Mouse (Mus musculus): ENCODE results near the gene Tbx2.

Gene Tbx2

DNA sequence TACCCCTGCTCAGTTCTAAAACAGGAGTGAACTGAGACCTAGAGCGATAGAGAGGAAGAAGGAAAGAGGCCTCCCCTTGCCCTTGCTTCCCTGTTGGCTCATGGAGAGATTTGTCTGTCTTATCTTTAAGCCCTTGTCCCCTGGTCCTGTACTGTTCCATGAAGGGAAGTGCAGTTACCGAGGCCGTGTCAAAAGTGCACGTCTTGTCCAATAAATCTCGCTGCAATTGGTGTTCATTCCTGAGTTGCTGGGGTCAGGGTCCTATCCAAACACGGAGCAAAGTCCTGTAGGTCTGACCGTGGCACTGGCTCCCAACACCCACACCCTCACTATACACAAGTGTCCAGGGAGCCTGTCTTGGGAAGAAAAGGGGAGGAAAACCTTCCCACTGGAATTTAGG is 6.5 kb upstream of the Tbx2 start:
- DNase-seq (ENCODE audit: low read depth), result no peak

DNA sequence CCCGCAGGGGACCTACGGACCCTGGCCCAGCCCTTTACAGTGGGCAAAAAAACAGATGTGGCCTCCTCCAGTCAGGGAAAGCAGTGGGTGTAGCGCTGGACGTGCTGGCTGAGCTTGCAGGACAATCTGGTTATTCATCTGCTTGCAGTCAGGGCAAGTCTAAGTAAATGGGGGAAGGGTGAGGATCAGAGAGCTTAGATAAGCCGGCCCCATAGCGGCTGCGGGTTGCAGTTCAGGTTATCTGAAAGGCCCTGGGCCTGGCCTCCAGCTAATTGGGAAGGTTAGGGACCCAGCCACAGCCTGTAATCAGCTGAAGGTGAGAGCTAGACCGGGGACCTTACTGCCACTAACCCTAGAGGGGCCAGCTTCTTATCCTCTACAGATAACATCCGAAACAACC is 5.0 kb upstream of the Tbx2 start:
- no peak for DNase-seq (ENCODE audit: low read depth)

DNA sequence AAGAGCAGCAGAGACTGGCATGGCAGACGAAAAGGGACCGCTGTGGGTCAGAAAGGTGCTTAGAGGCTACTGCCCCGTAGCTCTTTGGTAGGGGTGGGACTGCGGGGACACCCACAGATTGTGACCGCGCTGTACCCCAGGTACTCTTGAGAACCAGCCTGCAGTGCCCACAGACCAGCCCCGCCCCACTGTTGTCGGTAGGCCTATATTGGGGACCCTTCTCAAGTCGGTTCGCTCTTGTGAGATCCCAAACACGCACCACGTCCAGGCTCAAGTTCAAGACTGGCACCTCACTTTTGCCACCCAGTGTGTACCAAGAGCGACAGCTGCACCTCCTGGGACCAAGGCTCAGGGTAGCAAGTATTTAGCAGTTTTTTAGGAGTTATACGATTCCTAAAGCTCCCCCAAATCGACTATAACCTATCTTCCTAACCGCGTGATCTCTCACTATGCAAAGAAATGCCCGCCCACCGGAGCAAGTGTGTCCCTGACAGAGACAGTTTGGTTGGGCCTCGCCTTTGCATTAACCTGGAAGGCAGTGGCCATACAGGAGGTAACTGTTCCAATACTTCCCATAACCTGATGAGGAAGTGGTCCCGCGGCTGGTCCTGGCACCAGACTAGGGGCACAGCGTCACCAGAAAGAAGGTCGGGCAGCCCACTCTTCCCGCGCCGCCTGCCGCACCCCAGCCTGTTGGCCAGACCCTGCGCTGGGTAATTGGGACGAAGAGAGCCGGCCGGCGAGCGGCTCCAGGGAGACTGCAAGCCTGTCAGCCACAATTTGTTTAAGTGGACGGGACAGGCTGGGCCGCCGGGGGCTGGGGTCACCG is 3.4 kb upstream of the Tbx2 start:
- DNase-seq (ENCODE audit: low read depth), result no peak

DNA sequence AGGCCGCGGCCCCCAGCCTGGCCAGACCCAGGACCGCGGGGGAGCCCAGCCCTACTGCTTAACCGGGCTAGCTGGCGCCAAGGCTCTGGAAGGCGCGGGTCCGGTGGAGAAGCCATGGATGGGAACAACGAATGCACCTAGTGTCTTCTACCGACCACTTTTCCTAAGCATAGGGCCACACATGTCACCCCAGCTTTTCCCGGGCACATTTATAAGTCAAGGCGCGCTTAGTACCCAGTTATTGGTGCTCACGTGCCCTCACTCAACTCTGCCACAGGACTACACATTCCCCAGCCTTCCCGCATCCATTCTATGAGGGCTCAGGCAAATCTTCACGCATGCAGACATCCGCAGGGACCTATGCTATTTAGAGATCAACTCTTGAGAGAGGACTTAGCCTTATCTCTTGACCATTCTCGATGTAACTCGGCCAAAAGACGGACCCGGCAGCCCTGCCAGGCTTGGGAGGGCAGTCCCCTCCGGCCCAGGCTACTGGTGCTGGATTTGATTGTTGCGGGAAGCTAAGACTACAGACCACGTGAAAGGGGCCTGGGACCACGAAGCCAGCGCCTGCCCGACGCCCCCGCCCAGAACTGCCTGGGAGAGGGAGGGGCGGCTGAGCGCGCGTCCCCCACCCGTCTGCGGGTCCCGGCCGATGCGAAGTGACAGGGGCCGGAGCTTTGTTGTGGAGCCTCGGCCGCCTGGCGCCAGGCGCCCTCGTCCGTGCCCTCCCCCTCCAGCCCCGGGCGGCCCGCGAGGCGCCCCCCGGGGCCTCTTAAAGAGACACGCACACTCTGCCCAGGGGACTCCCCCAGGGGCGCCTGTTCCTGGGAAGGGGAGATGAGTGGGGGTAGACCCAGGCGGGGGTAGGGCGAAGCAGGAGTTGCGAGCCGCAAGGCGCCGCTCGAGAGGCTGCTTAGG is 2.6 kb upstream of the Tbx2 start:
- no peak for DNase-seq (ENCODE audit: low read depth)

DNA sequence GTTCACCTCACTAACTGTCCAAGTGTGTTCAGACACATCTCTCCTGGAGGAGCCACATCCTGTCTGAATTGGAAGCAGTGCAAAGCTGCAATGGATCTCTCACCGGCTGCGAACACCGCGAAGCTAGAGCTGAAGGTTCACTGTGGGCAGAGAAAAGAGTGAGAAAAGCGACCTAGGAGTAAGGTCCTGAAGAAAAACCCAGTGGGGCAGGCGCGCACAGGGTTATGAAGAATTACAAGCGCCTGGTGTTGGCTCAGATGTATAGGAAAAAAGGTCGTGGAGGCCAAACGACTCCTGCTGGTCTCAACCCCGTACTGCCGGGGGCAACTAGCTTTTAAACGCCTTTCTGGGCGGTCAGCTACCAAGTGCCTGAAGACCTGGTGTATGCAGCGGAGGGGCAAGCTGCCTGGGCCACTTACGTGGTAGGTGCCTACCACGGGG is 1.4 kb upstream of the Tbx2 start:
- DNase-seq (ENCODE audit: low read depth), result no peak

DNA sequence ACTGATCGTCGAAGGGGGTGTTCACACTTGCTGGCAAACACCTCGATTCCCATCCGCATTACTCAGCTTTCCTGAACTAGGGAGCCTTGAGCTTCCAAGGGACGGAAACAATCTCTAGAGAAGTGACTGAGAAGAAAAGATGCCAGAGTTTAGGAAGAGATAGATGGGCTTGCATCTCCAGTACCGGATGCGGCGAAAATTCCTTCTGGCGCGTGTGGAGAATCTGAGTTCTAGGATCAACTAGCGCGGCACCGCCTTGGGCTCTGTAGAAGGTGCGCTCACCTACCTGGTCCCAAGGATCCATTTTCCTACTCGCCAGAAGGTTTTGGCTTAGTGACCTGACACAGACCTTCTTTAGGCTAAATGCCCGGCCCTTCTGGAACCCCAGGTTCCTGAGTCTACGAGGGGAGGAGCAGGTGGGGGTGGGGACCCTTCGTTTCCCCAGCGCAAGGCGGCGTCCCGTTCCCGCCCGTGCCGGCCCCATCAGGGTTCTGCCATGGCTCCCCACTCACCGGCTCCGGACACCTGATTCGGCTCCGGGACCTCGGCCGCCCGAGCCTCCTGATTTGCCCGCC is 608 bp upstream of the Tbx2 start:
- DNase-seq (ENCODE audit: low read depth), result no peak

DNA sequence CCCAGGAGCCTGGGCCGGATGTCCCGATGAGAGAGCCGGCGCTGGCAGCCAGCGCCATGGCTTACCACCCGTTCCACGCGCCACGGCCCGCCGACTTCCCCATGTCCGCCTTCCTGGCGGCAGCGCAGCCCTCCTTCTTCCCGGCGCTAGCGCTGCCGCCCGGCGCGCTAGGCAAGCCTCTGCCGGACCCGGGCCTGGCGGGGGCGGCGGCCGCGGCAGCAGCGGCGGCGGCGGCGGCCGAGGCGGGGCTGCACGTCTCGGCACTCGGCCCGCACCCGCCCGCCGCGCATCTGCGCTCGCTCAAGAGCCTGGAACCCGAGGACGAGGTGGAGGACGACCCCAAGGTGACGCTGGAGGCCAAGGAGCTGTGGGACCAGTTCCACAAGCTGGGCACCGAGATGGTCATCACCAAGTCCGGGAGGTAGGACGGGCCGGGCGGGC is 750 bp downstream of the Tbx2 start:
- DNase-seq (ENCODE audit: low read depth), result no peak

DNA sequence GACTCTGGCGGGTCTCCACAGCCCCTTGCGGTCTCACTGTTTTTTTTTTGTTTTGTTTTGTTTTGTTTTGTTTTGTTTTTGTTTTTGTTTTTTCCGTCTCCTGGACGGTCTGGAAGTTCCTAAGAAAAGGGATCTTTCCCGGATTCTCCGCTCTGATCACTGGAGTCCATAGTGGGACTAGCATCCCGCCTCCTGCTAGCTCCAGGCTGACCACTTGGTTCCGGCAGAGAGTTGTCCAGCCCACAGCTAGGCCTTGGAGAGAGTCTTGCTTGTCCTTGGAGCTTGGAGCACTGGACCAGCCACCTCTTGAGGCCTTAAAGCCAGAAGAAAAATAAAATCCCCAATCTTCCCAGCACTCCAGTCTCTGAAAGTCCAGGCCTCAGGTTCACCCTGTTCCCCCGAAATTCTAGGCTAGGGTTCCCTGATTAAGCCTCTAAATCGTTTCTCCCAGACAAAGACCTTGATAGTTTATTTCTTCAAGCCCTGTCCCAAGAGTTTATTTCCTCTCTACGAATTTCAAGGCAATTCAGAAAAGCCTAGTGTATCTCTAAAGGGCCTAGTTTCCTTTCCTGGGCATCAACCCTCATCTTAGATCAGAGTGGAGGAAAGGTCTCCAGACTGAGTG is 1.5 kb downstream of the Tbx2 start:
- no peak for DNase-seq (ENCODE audit: low read depth)

DNA sequence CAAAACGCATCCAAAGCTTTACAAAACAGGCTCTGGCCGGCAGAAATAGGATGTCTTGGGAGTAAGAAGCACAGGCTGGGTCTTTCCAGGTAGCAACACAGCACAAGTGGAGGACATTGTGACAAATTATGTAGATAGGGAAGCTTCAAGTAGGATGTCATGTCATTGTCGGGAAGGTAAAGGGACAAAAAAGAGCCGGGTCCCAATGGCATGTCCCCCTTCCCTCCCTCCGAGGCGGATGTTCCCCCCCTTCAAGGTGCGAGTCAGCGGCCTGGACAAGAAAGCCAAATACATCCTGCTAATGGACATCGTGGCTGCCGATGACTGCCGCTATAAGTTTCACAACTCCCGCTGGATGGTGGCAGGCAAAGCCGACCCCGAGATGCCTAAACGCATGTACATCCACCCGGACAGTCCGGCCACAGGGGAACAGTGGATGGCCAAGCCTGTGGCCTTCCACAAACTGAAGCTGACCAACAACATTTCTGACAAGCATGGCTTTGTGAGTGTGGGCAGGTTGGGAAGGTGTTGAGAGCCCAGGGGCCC is 2.1 kb downstream of the Tbx2 start:
- DNase-seq (ENCODE audit: low read depth), result no peak

DNA sequence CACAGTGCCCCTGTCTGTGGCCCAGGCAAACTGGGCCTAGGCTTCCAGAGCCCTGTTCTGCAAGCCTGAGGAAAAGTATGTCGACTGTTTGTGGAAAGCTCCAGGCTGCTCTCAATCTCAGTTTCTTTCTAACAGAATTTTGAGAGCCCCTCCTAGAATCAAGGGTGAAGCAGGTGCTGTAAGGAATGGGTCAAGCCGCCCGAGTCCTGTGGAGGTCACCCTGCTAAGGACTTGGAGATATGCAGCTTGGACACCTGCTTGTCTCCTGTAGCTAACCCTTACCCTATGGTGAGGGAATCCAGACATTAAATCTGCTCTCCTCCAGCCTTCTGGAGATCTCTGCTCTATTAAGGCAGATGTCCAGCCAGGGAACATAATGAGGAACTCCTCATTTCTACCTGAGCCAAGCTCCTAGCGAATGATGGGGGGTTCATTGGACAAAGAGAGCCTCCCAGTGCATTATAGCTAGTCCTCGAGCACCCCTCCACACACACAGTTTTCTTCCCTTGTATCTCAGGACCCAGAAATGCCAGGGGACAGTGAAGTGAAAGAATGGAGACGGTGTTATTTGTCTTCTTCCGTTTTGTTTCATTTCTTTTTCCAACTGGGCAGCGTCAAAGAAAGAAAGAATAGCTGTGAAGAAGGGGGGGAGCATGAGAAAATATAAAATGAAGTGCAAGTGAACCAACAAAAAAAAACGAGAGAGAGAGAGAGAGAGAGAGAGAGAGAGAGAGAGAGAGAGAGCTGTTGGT is 2.8 kb downstream of the Tbx2 start:
- no peak for DNase-seq (ENCODE audit: low read depth)

DNA sequence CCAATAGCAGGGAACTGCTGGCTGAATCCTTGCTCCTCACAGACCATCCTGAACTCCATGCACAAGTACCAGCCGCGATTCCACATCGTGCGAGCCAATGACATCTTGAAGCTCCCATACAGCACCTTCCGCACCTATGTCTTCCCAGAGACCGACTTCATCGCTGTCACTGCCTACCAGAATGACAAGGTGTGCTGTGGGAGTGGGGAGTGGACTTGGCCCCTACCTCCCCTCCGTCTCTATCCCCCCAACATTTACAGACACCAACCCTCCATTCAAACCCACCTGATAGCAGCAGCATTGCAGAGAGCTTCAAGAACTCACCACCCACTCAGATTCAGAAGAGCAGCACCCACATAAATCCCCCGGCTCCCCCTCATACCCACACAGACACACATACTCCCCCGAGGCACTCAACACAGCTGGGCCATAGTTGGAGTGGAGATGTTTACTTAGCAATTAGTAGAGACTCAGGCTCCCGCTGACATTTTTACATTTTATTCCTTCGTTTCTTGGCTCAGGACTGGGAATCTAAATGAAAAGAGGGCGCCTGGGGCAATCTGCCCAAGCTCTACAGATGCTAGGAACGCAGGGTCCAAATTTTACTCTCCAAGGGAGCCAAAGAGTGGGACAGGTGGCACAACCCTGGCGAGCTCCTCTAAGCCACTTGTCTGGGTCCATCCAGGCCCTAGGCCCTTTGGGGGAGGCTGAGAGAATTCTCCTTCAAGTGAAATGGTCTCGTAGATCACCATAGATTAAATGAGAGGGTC is 3.6 kb downstream of the Tbx2 start:
- no peak for DNase-seq (ENCODE audit: low read depth)

DNA sequence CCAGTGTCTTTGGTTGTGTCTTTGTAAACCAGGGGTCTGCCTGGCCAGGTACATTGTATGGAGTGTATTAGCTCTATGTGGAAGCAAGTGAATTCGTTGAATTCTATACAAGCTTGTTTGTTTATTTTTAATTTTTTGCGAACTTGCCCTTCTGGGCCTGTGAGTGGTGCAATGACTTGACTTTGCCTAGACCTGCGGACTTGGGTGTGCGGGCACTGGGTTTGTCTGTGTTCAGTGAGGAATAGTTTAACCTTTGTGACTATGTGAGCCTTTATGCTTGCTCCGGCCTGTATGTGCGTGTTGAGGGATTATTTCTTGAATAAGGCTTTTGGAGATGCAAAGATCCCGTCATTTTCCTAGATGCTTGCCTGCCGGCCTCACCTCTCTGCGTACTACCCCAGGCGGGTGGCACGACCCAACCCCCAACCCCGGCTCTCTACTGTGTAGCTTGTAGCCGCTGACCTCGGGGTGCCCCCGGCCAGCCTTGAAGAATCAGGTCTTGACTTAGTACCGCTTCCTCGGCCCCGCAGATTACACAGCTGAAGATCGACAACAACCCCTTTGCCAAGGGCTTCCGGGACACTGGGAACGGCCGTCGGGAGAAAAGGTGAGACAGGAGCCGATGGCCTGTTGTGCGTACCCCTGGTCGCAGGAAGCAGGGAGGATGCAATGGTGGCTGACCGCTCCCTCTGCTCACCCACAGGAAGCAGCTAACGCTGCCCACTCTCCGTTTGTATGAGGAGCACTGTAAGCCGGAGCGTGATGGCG is 4.4 kb downstream of the Tbx2 start:
- DNase-seq (ENCODE audit: low read depth), result no peak

DNA sequence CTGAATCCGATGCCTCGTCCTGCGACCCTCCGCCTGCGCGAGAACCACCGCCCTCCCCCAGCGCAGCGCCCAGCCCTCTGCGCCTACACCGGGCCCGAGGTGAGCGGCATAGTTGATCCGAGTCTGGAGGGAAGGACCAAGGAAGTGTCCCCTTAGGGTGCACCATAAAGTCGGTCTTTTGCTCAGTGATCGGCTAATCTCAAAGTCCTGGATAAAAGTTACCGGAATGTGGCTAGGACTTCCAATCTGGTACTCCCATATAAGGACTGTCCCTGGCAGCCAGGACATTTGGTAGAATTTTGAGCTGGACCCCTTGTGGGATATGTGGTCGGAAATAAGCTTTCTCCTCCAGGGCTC is 4.9 kb downstream of the Tbx2 start:
- DNase-seq (ENCODE audit: low read depth), result no peak

DNA sequence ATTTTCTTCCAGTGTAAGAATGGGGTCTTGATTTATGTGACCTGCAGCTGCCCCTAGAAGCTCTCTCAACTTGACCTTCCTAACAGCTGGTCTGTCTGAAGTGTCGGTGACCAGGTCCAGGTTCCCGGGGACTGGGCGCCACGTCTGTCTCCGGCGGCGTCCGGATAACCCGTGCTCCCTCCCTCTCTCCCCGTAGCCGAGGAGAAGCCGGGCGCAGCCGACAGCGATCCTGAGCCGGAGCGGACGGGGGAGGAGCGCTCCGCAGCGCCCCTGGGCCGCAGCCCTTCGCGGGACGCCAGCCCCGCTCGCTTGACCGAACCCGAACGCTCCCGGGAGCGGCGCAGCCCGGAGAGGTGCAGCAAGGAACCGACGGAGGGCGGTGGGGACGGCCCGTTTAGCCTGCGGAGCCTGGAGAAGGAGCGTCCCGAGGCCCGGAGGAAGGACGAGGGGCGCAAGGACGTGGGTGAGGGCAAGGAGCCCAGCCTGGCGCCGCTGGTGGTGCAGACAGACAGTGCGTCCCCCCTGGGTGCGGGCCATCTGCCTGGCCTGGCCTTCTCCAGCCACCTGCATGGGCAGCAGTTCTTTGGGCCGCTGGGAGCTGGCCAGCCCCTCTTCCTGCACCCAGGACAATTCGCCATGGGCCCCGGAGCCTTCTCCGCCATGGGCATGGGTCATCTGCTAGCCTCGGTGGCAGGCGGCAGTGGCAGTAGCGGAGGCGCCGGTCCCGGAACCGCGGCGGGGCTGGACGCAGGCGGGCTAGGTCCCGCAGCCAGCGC is 5.5 kb downstream of the Tbx2 start:
- DNase-seq (ENCODE audit: low read depth), result no peak

DNA sequence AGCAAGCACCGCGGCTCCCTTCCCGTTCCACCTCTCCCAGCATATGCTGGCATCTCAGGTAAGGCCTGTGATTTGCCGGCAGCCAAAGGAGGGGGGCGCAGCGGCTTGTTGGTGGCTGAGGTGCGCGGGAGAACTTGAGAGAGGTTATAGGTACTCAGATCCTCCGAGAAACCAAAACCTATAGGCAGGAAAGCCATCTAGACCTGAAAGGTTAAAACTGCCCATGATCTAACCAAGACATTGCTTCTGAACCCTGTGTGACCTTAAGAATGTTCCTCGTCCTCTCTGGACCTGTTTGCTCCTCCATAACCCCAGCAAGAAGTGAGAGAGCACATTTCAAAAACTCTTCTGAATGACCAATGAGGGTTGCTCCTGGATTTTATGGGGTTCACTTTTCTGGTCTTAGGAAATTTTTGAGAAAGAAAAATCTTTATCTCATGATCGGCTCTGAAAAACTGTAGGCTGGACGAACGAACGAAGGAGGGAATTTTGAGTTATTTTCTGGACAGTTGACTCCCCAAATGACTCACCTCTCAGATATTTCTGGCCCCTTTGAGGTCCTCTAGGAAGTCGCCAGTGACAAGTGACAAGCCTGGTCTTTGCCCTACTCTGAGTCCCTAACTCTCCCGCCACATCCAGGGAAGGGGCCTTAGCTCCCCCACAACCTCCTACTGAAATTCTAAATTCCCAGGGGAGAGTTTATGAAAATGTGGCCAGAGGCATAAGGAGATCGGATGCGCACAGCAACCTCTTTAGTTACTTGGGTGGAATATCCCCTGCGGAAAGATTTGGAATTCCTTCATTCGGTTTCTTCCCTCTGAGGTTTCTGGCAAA is 6.3 kb downstream of the Tbx2 start:
- no peak for DNase-seq (ENCODE audit: low read depth)

DNA sequence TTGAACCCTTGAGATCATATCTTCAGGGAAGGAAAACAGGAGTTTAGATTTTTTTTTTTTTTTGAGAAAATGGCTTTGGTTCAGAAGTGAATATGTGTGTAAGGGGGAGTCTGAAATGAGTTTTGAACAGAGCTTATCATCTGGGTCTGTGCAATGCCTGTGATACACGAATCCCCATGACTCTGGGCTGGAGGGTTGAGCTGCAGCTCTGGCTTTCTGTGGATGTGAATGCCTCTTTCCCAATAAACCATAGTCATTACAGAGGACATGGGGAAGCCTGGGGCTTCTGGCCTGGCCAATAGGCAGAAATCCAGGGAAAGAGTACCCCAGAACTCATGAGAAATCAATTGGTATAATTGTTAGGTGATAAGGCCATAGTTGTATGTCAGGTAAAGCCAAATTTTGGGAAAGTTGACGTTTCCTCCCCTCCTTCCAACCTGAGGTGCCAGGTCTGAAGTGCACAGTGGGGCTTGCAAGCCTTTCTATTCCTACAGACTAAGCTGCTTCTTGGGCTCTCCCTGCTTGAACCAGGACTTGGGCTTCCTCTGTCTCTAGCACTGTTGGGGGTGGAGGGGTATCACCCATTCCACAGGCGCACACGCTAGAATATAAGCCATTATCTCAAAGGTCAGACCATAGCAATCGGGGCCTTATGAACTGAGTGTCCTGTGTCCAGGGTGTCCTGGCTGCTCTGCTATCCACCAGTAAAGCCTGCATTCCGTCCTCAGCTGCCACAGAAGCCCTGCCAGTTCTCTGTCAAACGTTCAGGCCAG is 7.1 kb downstream of the Tbx2 start:
- no peak for DNase-seq (ENCODE audit: low read depth)
